Mouse (Mus musculus): Measurements from ENCODE around the gene Adipoq.

- TF ChIP-seq CTCF (IDR thresholded peaks at IDR 0.05; ENCODE audit: extremely low read depth, insufficient read depth, insufficient read length, insufficient replicate concordance) (no peak), POLR2A (IDR thresholded peaks at IDR 0.05; ENCODE audit: low read depth, low read length) (no peak)
Observed at GRCm38 (mm10) chr16:23185824-23186223, 39.5 kb downstream of the Adipoq start.
